Mouse (Mus musculus) E14TG2a.4 (cell line): ENCODE data around the gene 2900026A02Rik.

Experiments
- CTCF ChIP-seq: conservative IDR thresholded peaks from 2 replicates; pipeline ENCODE4 v1.5.1; 2014; ENCODE audit warnings: low read length
- NANOG ChIP-seq: IDR thresholded peaks from 2 replicates; pipeline ENCODE4 v1.6.1; 2014; ENCODE audit warnings: borderline replicate concordance, low read length, mixed read lengths
- POU5F1 ChIP-seq: IDR thresholded peaks from 2 replicates; pipeline ENCODE4 v1.6.1; 2014; ENCODE audit warnings: low read length, borderline replicate concordance

DNA sequence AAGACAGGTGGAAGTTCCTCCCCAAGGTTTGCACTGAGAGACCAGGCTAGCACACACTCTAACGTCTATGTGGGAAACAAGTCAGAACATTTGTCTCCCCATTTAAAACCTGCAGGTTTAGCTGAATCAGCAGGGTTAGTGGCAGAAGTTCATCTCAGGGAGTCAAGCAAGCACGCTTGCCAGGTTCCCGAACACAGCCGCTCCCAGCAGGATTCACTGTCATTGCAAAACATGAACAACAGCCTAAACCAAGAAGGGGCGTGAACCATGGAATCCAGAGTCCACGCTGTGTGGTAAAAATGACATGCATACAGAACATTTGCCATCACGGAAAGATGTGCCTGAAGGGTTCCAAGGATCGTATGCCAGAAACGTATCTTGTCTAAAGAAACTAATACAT, 116.0 kb downstream of the 2900026A02Rik start:
- TF ChIP-seq CTCF (no peak), POU5F1 (no peak), NANOG (no peak)
